Mouse (Mus musculus) naive thymus-derived CD4-positive, alpha-beta T cell, adult 2 months (primary cell): ENCODE data around the gene Tuba1b.
A peak's percentile ranks its signal among the peaks of the same experiment; 100 is the strongest.
"Not testable (repeated sequence)": the region's sequence is repeated elsewhere in the genome, so short reads cannot be mapped to it uniquely, and the experiment has no call there.

Experiments used
- DNase-seq: peaks from one replicate; pipeline ENCODE4 v3.0.0-alpha.2; 2011; ENCODE audit warnings: low read depth

Tuba1b gene

DNA sequence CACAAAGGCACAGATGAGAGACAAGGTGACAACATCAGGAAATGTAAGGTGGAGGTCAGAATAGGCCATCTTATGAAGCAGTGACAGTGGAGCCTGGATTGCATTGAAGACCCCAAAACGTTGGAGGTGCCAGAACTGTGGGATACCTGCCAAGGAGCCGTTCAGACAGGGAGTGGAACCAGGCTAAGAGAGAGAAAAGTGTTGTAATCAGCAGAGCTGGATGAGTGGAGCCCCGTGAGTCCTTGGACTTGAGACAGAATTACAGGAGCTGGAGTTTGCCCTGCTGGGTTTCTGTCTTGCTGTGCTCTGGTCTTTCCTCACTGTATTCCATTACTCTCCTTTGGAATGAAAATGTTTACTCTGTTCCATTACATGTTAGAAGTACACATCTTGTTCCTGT is 11.8 kb downstream of the Tuba1b start:
- DNase-seq = no peak

DNA sequence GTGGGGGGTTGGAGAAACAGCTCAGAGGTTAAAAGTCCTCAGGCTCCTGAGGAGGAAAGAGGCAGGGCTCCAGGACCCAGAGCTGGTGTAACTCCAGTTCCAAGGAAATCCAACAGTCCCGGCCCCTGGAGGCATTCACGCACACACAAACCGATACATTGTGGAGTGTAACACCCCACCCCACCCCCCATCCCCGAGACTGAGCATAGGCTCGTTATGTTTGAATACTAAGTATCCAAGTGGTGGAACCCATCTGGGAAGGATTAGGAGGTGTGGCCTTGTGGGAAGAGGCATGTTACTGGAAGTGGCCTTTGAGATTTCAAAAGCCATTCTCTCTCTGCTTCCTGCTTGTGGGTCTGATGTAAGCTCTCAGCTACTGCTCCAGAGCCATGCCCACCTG is 12.9 kb downstream of the Tuba1b start:
- no peak for DNase-seq

DNA sequence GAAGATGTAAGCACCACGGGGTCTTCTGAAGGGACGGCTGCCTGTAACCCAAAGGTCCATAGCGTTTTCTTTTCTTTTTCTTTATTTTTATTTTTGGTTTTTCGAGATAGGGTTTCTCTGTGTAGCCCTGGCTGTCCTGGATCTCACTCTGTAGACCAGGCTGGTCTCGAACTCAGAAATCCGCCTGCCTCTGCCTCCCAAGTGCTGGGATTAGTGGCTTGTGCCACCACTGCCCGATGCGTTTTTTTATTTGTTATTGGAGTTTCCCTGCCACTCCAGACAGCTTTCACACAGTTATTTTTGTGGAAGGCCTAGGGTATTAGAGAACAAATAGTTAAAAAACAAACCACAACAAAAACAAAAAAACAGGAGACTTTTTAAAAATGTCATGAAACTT is 15.9 kb downstream of the Tuba1b start:
- not testable (repeated sequence) for DNase-seq

DNA sequence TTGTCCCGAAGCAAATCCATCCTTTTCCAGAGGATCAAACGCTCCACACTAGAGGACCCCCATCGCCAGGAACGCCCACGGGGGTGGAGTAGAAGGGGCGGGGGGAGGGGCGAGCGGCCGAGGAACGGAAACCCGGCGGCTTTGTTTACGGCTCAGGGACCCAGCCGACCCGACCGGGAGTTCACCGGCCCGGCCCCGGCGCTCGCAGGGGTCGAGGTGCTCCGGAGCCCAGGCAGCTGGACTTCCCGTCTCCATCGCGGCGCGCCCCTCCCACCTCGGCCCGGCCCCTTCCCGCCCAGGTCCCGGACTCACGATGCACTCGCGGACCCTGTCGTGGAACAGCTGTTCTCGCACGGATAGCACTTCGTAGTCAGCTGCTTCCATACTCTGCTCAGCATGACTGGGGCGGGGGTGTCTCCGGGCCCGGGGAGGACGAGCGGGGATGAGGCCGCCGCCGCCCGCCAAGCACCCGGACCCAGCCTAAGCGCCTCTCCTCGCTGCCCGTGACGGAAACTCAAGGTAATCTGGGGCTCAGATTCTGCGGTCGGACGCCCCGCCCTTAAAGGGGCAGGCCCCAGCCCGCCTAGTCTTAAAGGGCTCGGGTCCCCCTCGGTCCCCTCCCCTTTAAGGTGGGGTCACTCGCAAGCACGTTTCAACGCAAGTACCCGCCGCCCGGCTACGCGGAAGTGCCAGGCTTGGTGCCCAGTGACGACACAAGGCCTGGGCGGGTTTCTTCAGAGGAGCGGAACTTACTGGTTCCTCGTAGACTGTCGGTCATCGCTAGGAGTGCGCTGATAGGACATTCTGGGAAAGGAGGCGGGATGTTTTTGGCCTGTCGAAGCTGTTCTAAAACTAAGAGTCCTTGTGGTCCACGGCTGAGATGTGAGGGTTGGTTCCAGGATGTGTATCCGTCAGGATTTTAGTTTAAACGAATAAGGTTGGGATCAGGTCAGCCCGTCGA is 16.5 kb downstream of the Tuba1b start, which contains the start of gene Lmbr1l:
Gene Lmbr1l, minus strand, starts transcription at position 694 of the 961 bp plus-strand sequence.
- peak; percentile 99 for DNase-seq

DNA sequence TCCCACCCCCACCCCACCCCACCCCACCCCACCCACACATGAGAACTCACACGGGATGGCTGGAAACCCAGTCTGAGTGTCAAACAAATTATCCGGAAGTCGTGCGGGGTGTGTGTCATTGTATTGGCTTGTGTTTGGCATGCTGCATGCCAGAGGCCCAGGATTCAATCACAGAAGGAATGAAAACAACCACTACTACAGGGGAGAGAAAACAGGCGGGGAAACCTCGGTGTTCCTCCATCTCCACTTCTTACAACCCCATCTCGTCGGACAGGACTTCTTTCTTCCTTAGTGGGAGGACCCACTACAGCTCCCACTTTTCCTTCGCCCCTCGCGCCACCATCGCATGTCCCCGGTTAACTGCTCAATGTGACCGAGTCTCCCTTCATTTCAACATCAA is 17.3 kb downstream of the Tuba1b start:
- DNase-seq = no peak

DNA sequence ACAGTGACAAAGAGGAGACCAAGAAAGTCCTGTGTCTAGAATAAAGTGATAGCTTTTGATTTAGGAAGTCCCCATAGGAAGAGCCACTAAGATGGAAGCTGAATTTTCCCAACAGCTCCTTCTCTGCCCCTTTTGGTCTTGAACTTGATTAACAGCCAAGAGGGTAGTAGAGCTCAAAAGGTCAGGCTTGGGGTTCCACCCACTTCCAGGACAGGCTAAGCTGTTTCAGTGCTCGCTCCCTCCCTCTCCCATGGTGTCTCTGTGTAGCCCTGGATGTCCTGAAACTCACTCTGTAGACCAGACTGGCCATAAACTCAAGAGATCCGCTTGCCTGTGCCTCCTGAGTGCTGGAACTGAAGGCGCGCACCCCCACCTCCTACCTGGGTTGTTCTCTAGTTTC is 18.3 kb downstream of the Tuba1b start:
- DNase-seq = no peak

DNA sequence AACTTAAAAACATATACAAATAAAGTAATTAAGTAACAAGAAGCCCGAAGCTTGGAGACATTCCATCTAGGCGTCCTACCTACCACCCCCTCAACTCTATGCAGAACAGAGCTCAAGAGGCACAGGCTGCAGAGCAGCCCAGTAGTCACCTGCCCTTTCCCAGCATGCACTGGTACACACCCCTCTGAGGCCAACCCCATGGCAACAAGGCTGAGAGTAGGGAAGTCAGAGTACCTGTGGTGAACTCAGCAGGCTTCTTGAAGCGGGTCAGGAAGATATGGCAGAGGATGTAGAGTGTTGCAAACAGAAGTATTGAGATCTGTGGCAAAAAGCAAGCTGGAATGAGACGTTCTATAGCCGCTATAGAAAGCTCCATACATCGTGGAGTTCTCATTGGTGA is 19.5 kb downstream of the Tuba1b start:
- DNase-seq = peak; percentile 55

DNA sequence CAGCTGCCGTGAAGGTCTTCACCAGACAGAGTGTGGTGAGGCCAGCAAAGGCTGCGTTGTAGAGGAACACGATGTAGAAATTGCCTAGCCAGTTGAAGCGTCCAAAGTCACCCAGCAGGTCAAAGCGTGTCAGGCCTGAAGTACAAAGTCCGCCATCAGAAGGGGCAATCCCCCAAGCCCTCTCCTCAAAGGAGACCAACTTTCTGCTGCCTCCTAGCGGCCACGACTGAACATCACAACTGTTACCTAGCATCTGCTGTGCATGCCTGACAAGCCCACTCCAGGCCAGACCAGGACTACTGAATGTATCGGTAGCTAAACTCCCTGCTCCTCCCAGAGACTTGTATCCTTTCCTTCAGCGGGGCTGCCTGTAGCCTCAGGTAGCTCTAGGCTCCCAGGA is 29.7 kb downstream of the Tuba1b start:
- DNase-seq = peak; percentile 69

DNA sequence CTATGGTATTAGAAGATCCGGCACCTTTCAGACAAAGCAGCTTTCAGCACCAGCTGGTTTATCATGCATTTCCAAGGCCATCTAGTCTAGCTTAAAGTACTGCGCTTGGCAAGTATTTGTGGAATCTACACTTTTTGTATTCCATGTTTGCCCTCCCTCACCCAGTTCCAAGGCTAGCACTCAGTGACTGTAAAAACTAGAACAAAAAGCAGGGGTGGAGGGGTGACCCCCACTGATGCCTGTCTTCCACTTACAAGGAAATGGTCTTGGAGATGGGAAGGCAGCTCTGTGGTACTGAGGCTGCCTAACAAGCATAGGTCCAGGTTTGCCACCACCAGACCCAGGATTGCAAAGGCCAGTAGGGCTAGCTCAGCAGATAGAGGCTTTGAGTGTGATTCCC is 31.8 kb downstream of the Tuba1b start:
- no peak for DNase-seq

DNA sequence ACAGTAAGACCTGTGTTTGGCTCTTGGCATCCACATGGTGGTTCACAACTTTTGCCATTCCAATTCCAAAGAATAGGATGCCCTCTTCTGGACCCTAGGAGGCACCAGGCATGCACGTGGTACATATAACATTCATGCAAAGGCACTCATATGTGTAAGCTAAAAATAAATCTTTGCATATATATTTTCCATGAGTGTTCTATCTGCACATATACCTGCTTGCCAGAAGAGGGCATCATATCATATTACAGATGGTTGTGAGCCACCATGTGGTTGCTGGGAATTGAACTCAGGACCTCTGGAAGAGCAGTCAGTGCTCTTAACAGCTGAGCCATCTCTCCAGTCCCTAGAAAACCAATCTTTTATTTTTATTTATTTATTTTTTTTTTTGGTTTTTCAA is 32.8 kb downstream of the Tuba1b start:
- no peak for DNase-seq

DNA sequence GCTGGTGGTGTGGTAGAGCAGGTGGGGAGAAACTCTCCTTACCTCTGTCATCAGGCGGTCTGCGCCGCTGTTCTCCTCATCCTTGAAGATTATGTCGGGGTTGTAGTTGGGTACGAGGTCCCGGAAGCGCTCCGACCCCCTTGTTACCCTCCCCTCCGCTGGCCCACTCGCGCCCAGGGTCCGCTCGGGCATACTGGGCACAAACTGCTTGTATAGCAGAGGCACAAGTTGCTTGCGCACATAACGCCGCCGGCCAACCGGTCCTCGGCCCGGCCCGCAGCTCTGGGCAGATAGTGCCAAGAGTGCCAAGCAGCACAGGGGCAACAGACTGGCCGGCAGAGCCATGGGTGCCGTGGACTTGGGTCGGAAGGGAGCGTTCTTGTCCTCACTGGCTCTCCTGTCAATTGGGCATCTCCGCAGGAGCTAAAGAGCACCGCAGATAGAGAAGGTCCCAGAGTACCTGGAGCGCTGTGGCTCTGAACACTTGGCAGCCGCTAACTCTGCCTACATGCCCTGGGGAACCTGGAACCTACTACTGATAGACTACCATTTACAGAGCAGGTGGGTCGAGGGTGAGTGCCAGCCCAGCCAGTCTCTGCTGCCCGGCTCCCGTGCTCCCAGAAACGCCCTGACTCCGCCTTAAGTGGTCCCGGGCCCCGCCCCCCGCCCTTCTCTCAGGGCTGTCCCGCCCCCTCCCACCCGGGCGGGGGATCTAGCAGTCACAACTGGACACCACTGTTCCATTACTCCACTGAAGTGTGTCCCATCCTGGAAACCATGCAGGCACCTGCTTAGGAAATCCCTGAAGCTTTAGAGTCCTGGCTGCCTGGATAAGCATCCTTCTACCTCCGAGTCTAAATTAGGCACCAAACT is 36.2 kb downstream of the Tuba1b start, which contains the start of gene Dhh:
Gene Dhh, minus strand, starts transcription at position 613 of the 873 bp plus-strand sequence.
- no peak for DNase-seq

DNA sequence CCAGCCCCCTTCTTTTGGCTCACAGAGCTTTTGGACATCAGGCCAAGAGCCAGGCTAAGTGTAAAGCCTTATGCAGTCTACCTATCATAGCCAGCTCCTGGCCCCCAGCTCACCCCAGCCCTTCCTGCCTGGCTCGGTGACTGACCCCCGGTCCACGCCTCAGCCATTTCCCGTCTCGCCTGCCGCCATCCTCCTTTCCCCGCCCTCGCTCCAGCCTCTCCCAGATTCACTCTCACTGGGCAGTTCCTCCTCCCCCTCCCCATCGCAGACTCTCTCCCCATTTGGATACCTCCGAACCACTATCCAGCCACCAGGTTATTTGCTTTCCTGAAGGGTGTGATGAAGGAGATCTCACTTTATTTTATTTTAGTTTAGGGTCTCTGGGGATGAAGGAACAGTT is 36.9 kb downstream of the Tuba1b start:
- no peak for DNase-seq

DNA sequence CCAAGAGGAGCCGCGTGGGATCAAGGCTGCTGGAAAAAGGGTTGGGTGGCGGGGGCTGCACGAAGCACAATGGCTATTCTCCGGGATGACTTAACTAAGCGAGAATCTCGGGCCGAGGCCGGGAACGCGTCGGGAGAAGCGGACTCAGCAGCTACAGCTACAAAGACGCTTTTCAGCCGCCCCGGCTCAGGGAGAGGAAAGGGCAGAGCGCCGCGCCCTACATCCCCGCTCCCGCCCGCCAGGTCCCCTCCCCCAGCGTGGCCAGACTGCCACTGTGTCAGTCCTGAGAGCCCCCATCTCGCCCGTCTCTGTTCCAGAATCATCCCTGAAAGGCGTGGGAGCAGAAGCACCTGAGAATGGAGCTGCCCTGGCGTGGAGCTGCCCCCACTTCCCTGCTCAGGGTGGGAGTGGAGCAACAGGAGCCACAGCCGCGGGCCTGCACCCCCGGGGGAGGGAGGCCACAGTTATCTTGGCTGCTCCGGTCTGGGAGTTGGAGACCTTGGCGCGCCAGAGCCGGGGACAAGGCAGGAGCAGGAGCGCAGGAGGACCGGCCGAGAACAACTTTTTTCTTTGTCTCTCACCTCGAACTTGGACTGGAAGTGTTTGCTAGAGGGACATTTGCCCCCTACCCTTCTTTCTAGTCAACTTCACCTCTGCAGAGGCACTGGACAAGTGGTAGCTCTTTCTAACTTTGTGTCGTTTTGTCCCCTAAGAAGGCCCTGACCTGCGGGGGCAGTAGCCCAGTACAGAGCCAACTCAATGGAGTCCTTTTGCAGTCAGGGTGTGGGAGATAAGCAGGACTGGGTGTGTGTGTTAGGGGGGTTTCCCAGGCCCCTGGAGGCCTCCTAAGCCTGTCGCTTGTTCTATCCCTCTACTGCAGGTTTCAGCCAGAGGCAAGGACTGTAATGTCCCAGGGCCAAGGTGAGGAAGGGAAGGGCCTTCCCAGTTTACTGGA is 38.5 kb downstream of the Tuba1b start:
- no peak for DNase-seq

DNA sequence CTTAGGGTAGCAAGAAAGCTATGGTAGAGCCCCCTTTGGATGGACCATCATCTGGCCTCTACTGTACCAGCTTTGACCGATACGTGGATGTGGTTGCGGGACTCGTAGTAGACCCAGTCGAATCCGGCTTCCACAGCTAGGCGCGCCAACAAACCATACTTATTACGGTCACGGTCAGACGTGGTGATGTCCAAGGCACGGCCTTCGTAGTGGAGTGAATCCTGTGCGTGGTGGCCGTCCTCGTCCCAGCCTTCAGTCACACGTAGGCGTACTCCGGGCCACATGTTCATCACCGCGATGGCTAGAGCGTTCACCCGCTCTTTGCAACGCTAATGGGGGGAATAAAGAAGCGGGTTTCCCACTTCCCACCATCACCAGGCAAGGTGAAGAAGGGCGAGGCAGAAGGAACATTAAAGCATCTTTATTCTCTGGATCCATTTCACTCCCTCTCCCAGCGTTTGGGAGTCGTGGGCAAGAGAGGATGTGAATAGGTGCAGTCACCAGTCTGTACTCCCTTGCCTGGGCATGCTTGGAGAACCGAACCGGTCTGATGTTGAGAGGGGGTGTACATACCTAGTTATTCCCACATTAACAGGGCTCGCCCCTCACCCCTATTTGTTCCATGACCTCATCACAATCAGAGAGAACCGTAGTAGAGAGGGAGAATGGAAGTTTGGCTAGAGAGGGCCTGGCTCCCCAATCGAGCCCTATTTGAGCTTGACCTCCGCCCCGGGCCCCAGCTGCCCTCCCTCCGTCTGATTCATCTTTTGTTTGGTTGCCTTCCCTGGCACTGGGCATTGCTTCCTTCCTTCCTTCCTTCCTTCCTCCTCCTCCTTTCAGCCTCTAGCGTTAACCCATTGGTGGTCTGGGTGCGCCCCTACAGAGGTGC is 39.4 kb downstream of the Tuba1b start:
- no peak for DNase-seq

DNA sequence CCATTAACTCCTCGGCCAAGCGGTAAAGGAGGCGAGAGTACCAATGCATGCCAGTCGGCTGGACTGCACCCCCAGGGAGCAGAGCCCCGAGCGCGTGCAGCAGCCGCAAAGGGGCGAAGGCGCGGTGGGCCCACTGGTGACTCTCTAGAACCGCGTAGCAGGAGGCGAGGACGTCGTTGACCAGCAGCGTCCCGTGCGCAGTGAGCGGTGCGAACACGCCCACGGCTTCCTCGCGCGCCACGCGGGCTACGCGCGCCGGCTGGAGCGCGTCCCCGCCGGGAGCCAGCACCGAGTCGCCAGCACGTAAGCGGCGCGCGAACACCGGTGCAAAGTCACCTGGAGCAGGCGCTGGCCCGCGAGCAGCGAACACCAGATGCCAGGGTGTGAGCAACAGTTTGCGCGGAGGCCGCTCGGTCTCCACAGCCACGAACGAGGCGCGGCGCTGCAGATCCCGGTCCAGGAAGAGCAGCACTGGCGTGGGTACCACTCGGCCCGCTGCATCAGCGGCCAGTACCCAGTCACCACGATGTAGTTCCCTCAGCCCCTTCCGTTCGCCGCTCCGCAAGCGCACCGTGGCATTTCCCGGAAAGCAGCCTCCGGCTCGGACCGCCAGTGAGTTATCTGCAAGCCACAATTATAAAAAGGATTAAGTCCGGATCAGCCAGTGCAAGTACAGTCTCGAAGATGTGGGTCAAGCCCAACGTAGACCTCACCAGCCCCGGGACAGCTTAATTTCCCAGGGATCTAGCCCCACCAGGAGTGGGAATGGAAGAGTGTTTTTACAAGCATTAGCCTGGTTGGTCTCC is 40.2 kb downstream of the Tuba1b start, which contains the start of gene Rhebl1:
Gene Rhebl1, minus strand, starts transcription at position 601 of the 806 bp plus-strand sequence.
- DNase-seq = peak; percentile 57

DNA sequence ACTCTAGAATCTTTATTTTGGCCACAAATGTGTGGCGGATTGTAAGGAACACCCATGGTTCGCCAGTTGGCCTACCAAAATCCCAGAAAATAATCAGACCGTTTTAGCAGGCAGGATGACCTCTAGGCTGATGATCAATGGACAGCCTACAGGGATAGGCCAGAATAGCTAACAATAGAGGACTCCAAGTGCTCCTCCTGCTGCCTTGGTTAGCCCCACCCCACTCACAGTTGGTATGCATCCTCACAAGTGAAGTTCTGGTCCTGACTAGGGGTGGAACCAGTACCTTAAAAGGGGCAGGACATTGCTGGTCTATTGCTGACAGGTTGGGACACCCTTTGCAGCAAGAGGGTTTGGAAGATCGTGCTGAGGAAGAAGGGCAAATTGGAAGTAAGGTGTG is 41.3 kb downstream of the Tuba1b start:
- no peak for DNase-seq

DNA sequence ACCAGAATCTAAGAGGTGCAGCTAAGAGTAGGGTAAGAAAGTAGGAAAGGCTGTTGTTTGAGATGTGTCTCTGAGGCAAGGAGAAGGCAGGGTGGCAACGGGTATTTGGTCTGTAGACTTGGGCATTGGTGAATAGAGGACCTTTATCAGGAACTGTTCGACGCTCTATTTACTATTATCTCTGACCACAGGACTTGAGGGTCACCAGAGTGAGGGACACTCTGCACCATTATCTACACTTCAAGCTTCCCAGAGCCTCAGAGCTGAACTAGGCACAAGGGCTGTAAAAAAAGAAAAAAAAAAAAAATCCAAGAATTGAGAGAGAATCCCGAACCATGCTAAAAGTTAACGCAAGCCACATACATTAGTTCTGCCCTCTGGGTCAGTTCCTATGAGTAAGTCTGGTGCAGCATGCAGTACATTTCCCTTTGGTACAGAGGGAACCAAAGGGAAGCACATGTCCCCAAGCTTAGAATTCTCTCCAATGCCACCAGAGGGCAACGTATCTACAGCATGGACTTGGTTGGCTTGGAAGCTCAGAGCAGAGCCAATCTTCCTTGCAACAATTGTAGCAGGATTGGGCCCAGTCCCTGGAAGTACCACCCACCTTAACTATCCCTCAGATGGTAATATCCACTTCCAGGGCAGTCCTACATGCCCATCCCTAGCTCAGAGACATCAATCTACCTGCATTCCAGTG is 42.3 kb downstream of the Tuba1b start:
- DNase-seq = peak; percentile 84

DNA sequence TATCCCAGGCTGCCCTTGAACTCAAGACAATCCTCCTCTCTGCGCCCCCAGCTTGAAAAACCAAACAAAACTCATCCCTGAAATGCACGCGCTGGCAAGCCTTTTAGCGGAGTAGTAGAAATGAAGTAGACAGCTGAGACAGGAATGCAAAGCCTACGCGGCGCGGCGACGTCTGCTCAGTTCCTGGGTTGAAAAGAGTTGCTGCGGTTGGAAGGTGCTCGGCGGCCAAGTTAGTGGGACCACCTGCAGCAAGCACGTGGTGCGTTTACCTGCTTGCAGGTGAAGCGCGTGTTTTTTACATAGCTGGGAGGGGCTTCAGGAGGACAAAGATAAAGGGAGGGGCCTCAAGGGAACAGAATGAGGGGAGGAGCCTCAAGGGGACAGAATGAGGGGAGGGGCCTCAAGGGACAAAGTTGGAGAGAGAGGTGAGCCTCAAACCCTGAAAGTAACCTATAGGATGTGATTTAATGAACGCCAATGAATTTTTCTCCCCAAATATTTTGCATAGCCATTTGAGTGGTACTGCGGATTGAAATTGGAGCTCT is 43.1 kb downstream of the Tuba1b start:
- DNase-seq = no peak

DNA sequence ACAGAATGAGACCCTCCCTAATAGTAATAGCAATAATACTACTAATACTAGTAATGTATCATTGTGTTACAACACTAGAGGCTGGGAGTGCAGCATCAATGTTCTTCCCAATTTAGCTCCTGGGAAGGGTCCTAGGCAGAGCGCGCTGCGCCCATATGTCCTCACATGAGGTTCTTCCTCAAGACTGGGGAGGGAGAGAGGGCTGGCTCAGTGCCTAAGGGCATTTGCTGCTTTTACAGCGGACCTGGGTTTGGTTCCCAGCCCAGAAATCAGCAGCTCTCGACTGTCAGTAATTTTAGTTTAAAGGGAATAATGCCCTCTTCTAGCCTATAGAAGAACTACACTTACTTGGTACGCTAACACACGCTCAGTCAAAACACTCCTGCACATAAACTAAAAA is 46.8 kb downstream of the Tuba1b start:
- no peak for DNase-seq
